In genomic region chr16:30374927-30375326, GRCm38 (mm10) we compare ENCODE assay signal across 18 mouse cellular contexts.
"Had no signal": no experiment of that assay in that cellular context is flagged by ENCODE, and none has a peak within 500 bp of the region (broad histone marks: within the 10 kb centered on the region; RNA-seq: fewer than 3 reads in every experiment).

No protein-coding gene starts in this region.

- H3K4me3 ChIP-seq: heart, embryonic 10.5 days; heart, embryonic 12.5 days; heart, embryonic 13.5 days; heart, embryonic 15.5 days; hindbrain, embryonic 10.5 days; hindbrain, embryonic 12.5 days; hindbrain, embryonic 13.5 days; hindbrain, embryonic 15.5 days; intestine, embryonic 15.5 days; kidney, embryonic 15.5 days; layer of hippocampus, adult 2 months; left cerebral cortex, adult 2 months had no signal

- H3K9ac ChIP-seq: heart, embryonic 12.5 days; heart, embryonic 13.5 days; heart, embryonic 15.5 days; hindbrain, embryonic 12.5 days; hindbrain, embryonic 13.5 days; hindbrain, embryonic 14.5 days; hindbrain, embryonic 15.5 days; intestine, embryonic 15.5 days; kidney, embryonic 15.5 days had no signal

- ATAC-seq: hindbrain, embryonic 16.5 days; intestine, embryonic 15.5 days had no signal

- H3K9me3 ChIP-seq: heart, embryonic 10.5 days; heart, embryonic 12.5 days; heart, embryonic 13.5 days; heart, embryonic 15.5 days; hindbrain, embryonic 10.5 days; hindbrain, embryonic 12.5 days; hindbrain, embryonic 13.5 days; hindbrain, embryonic 15.5 days; intestine, embryonic 15.5 days; kidney, embryonic 15.5 days had no signal

- H3K27ac ChIP-seq: heart, embryonic 10.5 days; heart, embryonic 13.5 days; heart, embryonic 15.5 days; hindbrain, embryonic 10.5 days; hindbrain, embryonic 12.5 days; hindbrain, embryonic 13.5 days; hindbrain, embryonic 14.5 days; hindbrain, embryonic 15.5 days; hindbrain, postnatal 0 days; intestine, embryonic 15.5 days; kidney, embryonic 15.5 days; kidney, postnatal 0 days; layer of hippocampus, adult 2 months; left cerebral cortex, adult 2 months had no signal

- H3K36me3 ChIP-seq: heart, embryonic 10.5 days; heart, embryonic 12.5 days; heart, embryonic 15.5 days; hindbrain, embryonic 12.5 days; hindbrain, embryonic 13.5 days; intestine, embryonic 15.5 days had no signal

- H3K4me2 ChIP-seq: heart, embryonic 12.5 days; heart, embryonic 13.5 days; heart, embryonic 15.5 days; hindbrain, embryonic 12.5 days; hindbrain, embryonic 13.5 days; hindbrain, embryonic 14.5 days; hindbrain, embryonic 15.5 days; intestine, embryonic 15.5 days; kidney, embryonic 15.5 days had no signal

- DNase-seq: kidney, adult 11 months; layer of hippocampus, postnatal 36 days had no signal

- H3K27me3 ChIP-seq: heart, embryonic 12.5 days; heart, embryonic 13.5 days; heart, embryonic 15.5 days; hindbrain, embryonic 12.5 days; hindbrain, embryonic 13.5 days; hindbrain, embryonic 15.5 days; intestine, embryonic 15.5 days; kidney, embryonic 15.5 days had no signal

- H3K4me1 ChIP-seq: hindbrain, embryonic 10.5 days; hindbrain, embryonic 12.5 days; hindbrain, embryonic 13.5 days; hindbrain, embryonic 15.5 days; kidney, embryonic 15.5 days had no signal
